Mouse (Mus musculus) ovary, postnatal 36 days (tissue): ENCODE data around the gene Cklf.
"Not testable (repeated sequence)": the region's sequence is repeated elsewhere in the genome, so short reads cannot be mapped to it uniquely, and the experiment has no call there.

Experiments
- DNase-seq: peaks from one replicate; pipeline ENCODE4 v3.0.0; 2022; ENCODE audit warnings: low spot score, mixed read lengths

Cklf gene

DNA sequence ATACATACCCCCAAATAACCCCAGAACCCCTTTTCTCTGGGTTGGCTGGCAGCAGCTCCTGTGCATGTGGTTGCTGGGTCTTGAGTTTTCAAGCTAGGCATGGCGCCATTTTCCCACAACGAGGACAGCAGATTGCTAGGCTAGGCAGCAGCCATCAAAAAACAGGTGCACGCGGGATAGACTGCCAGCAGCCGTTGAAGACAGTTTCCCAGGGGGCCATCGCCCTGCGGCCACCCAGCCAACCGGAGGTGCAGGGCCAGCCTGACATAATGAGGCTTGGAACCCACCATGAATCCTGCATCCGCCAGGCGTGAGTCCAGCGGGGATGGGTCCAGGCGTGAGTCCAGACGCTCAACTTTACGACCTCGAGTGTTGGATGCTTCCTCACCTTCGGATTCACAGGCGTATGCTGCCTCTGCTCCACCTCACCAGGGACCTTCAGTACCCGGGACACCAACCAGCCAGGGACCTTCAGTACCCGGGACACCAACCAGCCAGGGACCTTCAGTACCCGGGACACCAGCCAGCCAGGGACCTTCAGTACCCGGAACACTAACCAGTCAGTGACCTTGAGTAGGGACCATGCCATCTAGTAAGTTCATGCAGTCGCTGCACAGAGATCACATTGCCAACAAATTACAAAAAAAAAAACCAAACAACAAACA is 13.7 kb downstream of the Cklf start:
- not testable (repeated sequence) for DNase-seq

GRCm38 (mm10) chr8:104268368-104268767 is 17.7 kb downstream of the Cklf start:
- no peak for DNase-seq

DNA sequence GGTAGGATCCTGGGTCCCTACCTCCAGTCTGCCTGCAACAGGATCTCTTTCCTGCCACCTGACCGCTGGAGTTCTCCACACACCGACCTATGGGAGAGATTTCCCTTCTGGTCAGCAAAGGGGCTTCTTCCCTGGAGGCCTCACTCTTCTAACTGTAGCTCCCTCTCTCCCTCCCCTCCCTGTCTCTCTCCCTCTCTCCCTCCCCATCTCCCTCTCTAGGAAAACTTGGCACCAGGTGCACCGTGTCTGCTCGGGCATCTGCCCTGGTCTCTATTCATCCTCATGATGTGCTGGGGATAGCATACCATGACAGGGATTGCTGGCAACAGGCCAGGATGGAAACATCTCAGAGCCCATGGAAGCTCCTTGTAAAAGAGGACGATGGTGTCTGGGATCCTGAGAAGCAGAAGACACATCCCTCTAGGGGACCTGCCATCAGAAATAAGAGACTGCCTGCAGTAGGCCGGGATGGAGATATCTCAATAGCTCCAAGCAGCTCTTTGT is 18.3 kb downstream of the Cklf start:
- no peak for DNase-seq

- DNase-seq: not testable (repeated sequence)
Measured at GRCm38 (mm10) chr8:104293081-104293480, 42.4 kb downstream of the Cklf start, which contains the start of gene Cmtm2a. Cmtm2a (minus strand) TSS chr8:104293181.

DNA sequence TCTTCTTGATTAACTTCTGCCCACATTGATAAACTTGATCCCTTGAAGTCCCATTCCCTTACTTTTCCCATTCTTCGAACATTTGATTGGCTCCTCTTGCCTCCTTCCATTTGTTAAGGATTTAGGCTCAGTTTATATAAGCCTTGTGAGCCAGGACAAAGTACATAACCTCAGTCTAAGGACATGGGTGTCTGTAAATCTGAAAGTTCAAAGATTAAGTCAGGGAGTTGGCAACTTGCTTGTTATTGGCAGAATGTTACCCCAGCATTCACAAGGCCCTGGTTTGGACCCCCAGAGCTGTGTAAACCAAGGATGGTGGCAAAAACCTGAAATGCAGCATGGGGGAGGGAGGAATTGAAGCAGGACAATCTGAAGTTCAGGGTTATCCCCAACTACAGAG is 43.7 kb downstream of the Cklf start:
- DNase-seq: no peak

GRCm38 (mm10) chr8:104301577-104301976 is 50.9 kb downstream of the Cklf start:
- peak; percentile 33 for DNase-seq

DNA sequence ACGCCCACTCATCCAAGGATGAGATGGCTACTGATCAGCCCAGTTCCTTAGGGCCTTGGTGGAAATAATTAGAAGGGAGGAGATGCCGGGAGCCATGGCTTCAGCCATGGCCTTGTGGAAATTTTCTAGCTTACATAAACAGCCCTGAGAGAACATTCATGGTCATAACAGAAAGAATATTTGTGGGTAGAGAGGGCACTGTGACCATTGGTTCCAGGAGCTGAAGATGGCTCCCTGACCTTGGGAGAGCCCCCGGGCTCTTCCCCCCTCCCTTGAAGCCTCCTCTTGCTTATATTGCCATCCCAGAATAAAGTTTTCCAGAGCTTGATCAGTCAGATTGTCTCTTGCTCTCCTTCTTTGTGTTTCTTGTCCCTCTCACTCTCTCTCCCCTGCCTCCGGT is 51.9 kb downstream of the Cklf start:
- peak; percentile 54 for DNase-seq

- no peak for DNase-seq
Measured at GRCm38 (mm10) chr8:104304962-104305361, 54.3 kb downstream of the Cklf start.

- DNase-seq: not testable (repeated sequence)
Measured at GRCm38 (mm10) chr8:104308341-104308740, 57.7 kb downstream of the Cklf start.

- peak; percentile 41 for DNase-seq
Measured at GRCm38 (mm10) chr8:104309441-104310155, 58.9 kb downstream of the Cklf start, which contains the start of the genes Gm45711 and Cmtm1. Gm45711 (minus strand) TSS chr8:104310081. Cmtm1 (minus strand) TSS chr8:104310145.

- not testable (repeated sequence) for DNase-seq
Measured at GRCm38 (mm10) chr8:104312023-104312422, 61.4 kb downstream of the Cklf start.

DNA sequence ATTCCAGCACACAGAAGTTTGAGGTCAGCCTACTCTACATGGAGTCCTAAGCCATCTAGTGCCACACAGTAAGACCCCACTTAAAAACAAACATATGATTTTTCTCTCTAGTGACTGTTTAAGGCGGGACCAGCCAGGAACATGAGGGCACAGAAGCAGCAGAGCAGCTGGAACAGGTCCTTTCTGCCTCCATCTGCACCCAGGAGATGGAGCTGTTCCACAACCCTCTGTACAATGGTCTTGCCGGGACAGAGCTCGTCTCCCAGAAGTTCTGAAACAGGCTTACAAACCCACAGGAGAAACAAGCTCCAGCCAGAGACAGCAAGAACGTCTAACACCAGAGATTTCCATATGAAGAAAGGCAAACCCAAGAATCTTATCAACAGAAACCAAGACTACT is 62.6 kb downstream of the Cklf start:
- DNase-seq: no peak
